Mouse (Mus musculus): Measurements from ENCODE around the gene 1600014C10Rik. TPM values are rescaled to one million over a fixed set of nuclear protein-coding genes. Genes with fewer than 3 reads are reported as not detected.

The 1600014C10Rik gene
- polyA plus RNA-seq, 1 experiment from 2014 or later: 12.1 TPM

GRCm38 (mm10) chr7:38166930-38167645 is 15.9 kb upstream of the 1600014C10Rik start:
- H3K4me3 ChIP-seq (replicated peaks): no peak overlapping the region
- H3K36me3 ChIP-seq (replicated peaks): no peaks in the 10 kb centered on the region
- no peak overlapping the region for H3K4me2 ChIP-seq
- H3K27me3 ChIP-seq: no peaks in the 10 kb centered on the region
- no peaks in the 10 kb centered on the region for H3K9me3 ChIP-seq
- no peak overlapping the region for H3K27ac ChIP-seq
- no peak for ATAC-seq (ENCODE audit: low FRiP score)
- H3K9ac ChIP-seq: no peak overlapping the region
- H3K4me1 ChIP-seq: no peaks in the 10 kb centered on the region
- 74% methylated on average over 21 of the region's 21 CpGs for WGBS

DNA sequence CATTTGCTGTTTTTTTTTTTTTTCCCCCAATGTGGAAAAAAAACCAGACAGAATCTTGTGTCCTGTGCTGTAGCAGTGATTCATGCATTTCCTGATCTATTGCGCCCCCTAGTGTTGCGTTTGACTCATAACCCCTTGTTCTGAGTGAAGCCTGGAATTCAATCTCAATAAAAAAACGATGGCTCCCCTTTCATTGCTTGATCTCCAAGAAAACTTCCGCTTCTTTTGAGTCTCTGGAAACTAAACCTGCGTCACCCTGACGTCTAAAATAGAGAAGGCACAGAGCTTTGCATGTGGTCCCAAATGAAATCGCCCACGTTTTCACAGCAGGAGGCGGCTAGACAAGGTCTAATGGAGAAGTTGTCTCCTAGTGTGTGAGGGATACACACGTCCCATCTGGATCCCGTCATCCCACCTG is 15.3 kb upstream of the 1600014C10Rik start:
- Histone ChIP-seq H3K4me3 (replicated peaks) (no peak overlapping the region), H3K4me2 (0 out of 2 replicates have a peak overlapping the region, but pooled peaks have one; percentile 8), H3K4me1 (no peaks in the 10 kb centered on the region), H3K9me3 (no peaks in the 10 kb centered on the region), H3K27me3 (0 out of 2 replicates have a peak, but pooled peaks cover 3% of the 10 kb centered on the region), H3K27ac (no peak overlapping the region), H3K36me3 (replicated peaks) (no peaks in the 10 kb centered on the region), H3K9ac (no peak overlapping the region)
- 17% methylated on average over 11 of the region's 11 CpGs for WGBS
- ATAC-seq (ENCODE audit: low FRiP score): peak; percentile 27; the same call in 1 of the 2 replicates

DNA sequence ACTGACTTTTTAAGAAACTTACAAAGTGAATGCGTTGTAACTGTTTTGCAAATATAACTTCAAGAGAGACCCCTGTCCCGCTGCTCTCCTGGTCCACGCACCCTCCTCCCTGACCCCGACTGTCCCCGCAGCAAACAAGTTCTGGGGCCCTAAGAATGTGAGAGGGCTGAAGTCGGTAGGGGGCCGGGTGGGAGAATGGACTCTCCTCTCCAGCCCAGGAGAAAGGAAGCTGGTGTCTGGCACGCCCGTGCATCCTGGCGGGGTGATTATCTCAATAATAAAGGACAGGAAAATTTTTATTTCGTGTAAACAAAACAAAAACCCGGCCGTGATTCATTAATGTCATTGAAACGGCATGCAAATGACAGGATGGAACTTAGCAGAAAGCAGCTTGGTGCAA is 9.1 kb upstream of the 1600014C10Rik start:
- H3K4me3 ChIP-seq (replicated peaks): peak overlapping the region; percentile 28
- peak overlapping the region; percentile 62 for H3K9ac ChIP-seq
- H3K36me3 ChIP-seq (replicated peaks): no peaks in the 10 kb centered on the region
- H3K4me2 ChIP-seq: peak overlapping the region; percentile 53
- 0 out of 2 replicates have a peak, but pooled peaks cover 13% of the 10 kb centered on the region for H3K27me3 ChIP-seq
- peaks cover 17% of the 10 kb centered on the region for H3K4me1 ChIP-seq
- peak; percentile 59 for ATAC-seq (ENCODE audit: low FRiP score)
- no peaks in the 10 kb centered on the region for H3K9me3 ChIP-seq
- H3K27ac ChIP-seq: no peak overlapping the region
- WGBS: 7% methylated on average over 14 of the region's 14 CpGs

DNA sequence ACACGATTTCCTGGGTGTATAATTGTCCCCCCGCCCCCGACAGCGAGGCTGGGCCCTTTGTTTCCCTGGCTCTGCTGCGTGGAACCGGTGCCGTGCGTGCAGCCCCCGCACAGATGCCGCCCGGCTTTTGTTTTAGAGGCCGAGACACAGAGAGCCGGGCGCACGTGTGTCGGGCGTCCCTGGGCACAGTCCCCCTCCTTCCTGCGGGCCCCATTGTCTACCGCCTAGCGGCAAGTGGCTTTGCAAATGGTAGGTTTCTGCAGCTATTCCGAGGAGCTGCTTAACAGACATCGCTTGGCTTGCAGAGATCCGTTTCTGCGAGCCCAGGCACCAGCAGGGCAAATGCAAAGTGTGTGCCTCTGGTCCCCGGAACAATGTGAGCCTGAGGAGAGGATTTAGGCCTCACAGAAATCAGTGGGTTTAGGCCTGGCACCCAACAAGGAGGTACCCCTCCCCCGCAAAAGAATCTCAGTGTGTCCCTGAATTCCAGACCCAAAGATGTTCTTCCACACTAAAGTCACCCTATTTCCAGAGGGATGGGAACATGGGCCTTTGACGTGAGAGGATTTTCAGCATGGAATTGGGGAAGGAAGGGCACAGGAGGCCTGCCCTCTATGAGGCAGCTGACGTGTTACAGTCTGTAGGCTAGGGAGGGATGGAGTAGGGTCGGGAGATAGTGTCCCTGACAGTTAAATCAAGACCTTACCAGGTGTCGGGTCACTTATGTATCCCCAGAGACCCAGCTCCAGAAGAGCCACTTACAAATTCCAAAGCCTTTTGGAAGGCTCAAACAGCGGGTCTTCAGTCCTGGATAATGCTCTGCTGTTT is 8.5 kb upstream of the 1600014C10Rik start:
- H3K9me3 ChIP-seq: no peaks in the 10 kb centered on the region
- H3K27ac ChIP-seq: peak overlapping the region; percentile 72
- peak overlapping the region; percentile 53 for H3K4me2 ChIP-seq
- H3K36me3 ChIP-seq (replicated peaks): no peaks in the 10 kb centered on the region
- peak overlapping the region; percentile 28 for H3K4me3 ChIP-seq (replicated peaks)
- H3K9ac ChIP-seq: peak overlapping the region; percentile 62
- WGBS: 9% methylated on average over 31 of the region's 31 CpGs
- peak; percentile 91 for ATAC-seq (ENCODE audit: low FRiP score)
- peaks cover 17% of the 10 kb centered on the region for H3K4me1 ChIP-seq
- 0 out of 2 replicates have a peak, but pooled peaks cover 13% of the 10 kb centered on the region for H3K27me3 ChIP-seq

- Histone ChIP-seq H3K4me3 (replicated peaks) (no peak overlapping the region), H3K9me3 (no peaks in the 10 kb centered on the region), H3K36me3 (replicated peaks) (no peaks in the 10 kb centered on the region), H3K27ac (no peak overlapping the region), H3K27me3 (0 out of 2 replicates have a peak, but pooled peaks cover 13% of the 10 kb centered on the region), H3K4me2 (no peak overlapping the region), H3K9ac (no peak overlapping the region), H3K4me1 (peaks cover 17% of the 10 kb centered on the region)
- no peak for ATAC-seq (ENCODE audit: low FRiP score)
- 76% methylated on average over 3 of the region's 3 CpGs for WGBS
Observed at GRCm38 (mm10) chr7:38176056-38176455, 7.0 kb upstream of the 1600014C10Rik start.

DNA sequence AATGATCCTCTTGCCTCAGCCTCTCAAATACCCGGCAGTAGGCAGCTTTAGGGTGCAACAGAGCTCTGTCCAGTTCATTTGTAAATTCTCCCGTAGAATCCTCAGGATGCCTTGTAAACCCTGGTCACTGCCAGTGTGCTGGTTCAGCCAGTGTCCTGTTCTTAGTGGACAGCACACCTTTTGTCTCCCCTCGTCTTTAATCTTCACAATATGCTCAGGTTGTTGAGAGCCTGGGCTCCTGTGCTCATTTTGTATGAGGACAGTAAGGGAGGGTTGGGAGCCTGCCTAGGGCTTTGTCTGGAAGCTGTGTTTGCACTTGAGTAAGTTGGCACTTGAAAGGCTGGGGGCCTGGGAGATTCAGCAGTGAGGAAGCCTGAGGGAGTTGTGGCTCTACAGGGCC is 3.1 kb upstream of the 1600014C10Rik start:
- H3K9ac ChIP-seq: no peak overlapping the region
- H3K4me2 ChIP-seq: no peak overlapping the region
- 0 out of 2 replicates have a peak, but pooled peaks cover 6% of the 10 kb centered on the region for H3K27me3 ChIP-seq
- no peak overlapping the region for H3K4me3 ChIP-seq (replicated peaks)
- H3K4me1 ChIP-seq: peaks cover 18% of the 10 kb centered on the region
- no peak for ATAC-seq (ENCODE audit: low FRiP score)
- no peaks in the 10 kb centered on the region for H3K36me3 ChIP-seq (replicated peaks)
- H3K27ac ChIP-seq: no peak overlapping the region
- H3K9me3 ChIP-seq: no peaks in the 10 kb centered on the region
- WGBS: 76% methylated on average over 3 of the region's 3 CpGs

- Histone ChIP-seq H3K27ac (no peak overlapping the region), H3K36me3 (replicated peaks) (no peaks in the 10 kb centered on the region), H3K27me3 (no peaks in the 10 kb centered on the region), H3K9me3 (no peaks in the 10 kb centered on the region), H3K4me2 (no peak overlapping the region), H3K9ac (no peak overlapping the region), H3K4me1 (peaks cover 16% of the 10 kb centered on the region), H3K4me3 (replicated peaks) (no peak overlapping the region)
- WGBS: 84% methylated on average over 2 of the region's 2 CpGs
- ATAC-seq (ENCODE audit: low FRiP score): no peak
Observed at GRCm38 (mm10) chr7:38181366-38181765, 1.7 kb upstream of the 1600014C10Rik start.

GRCm38 (mm10) chr7:38182596-38182961 is 438 bp upstream of the 1600014C10Rik start:
- Histone ChIP-seq H3K9me3 (no peaks in the 10 kb centered on the region), H3K27ac (no peak overlapping the region), H3K4me3 (replicated peaks) (peak overlapping the region; percentile 54; the same call in 1 of the 2 replicates), H3K9ac (no peak overlapping the region), H3K36me3 (replicated peaks) (no peaks in the 10 kb centered on the region), H3K4me1 (peaks cover 16% of the 10 kb centered on the region), H3K4me2 (peak overlapping the region; percentile 94), H3K27me3 (no peaks in the 10 kb centered on the region)
- ATAC-seq (ENCODE audit: low FRiP score): 0 out of 2 replicates have a peak, but pooled peaks have one; percentile 28
- WGBS: under 1% methylated on average over 11 of the region's 11 CpGs

GRCm38 (mm10) chr7:38183709-38184417 is 846 bp downstream of the 1600014C10Rik start:
- peak overlapping the region; percentile 54 for H3K4me3 ChIP-seq (replicated peaks)
- peak overlapping the region; percentile 94 for H3K4me2 ChIP-seq
- ATAC-seq (ENCODE audit: low FRiP score): peak; percentile 91
- no peaks in the 10 kb centered on the region for H3K36me3 ChIP-seq (replicated peaks)
- H3K9me3 ChIP-seq: no peaks in the 10 kb centered on the region
- peak overlapping the region; percentile 70 for H3K27ac ChIP-seq
- peak overlapping the region; percentile 70 for H3K9ac ChIP-seq
- 5% methylated on average over 36 of the region's 36 CpGs for WGBS
- H3K4me1 ChIP-seq: peaks cover 16% of the 10 kb centered on the region
- no peaks in the 10 kb centered on the region for H3K27me3 ChIP-seq

DNA sequence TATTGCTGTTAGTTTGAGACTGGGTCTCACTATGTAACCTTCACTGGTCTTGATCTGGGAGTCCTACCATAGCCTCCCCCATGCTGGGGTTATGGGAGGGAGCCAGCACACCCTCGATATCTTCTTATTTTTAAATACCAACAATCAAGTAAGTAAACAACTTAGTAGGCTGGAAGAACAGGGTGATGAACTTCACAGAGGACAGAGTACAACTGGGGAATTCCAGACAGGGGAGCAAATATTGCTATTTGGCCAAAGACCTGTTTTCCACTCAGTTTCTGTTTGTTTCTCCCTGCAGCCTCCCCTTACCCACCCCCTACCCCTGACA is 1.4 kb downstream of the 1600014C10Rik start:
- 83% methylated on average over 1 of the region's 1 CpGs for WGBS
- no peak for ATAC-seq (ENCODE audit: low FRiP score)

DNA sequence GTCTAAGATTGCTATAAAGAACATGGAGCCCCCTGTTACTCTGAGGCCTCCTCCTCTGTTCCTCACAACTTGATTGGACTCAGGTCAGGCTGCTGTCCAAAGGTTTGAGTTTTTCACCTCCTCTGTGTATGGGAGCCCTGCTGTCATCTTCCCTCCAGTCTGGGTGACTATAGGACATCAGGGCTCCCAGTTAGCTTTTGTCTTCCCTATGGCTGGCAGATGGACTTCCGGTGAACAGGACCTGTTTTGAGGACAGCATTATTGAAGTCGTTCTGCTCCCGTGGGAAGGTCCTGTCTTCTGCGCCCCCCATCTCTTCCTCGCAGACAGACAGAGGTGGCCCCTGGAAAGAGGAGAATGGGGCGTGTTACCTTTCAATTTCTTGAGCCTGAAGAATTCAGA is 1.8 kb downstream of the 1600014C10Rik start:
- no peak for ATAC-seq (ENCODE audit: low FRiP score)
- no peaks in the 10 kb centered on the region for H3K36me3 ChIP-seq (replicated peaks)
- no peak overlapping the region for H3K27ac ChIP-seq
- H3K9ac ChIP-seq: no peak overlapping the region
- no peaks in the 10 kb centered on the region for H3K9me3 ChIP-seq
- WGBS: 89% methylated on average over 6 of the region's 6 CpGs
- H3K27me3 ChIP-seq: no peaks in the 10 kb centered on the region
- no peak overlapping the region for H3K4me3 ChIP-seq (replicated peaks)
- H3K4me2 ChIP-seq: no peak overlapping the region
- H3K4me1 ChIP-seq: peaks cover 16% of the 10 kb centered on the region

More for the DNA sequence above, 1.4 kb downstream of the 1600014C10Rik start:
- Histone ChIP-seq H3K4me2 (peak overlapping the region; percentile 94), H3K27ac (no peak overlapping the region), H3K27me3 (no peaks in the 10 kb centered on the region), H3K36me3 (replicated peaks) (no peaks in the 10 kb centered on the region), H3K4me1 (peaks cover 16% of the 10 kb centered on the region), H3K9me3 (no peaks in the 10 kb centered on the region), H3K9ac (no peak overlapping the region), H3K4me3 (replicated peaks) (peak overlapping the region; percentile 54)

- Histone ChIP-seq H3K27me3 (no peaks in the 10 kb centered on the region), H3K27ac (no peak overlapping the region), H3K4me3 (replicated peaks) (no peak overlapping the region), H3K36me3 (replicated peaks) (no peaks in the 10 kb centered on the region), H3K4me1 (peaks cover 16% of the 10 kb centered on the region), H3K9me3 (no peaks in the 10 kb centered on the region), H3K9ac (no peak overlapping the region), H3K4me2 (no peak overlapping the region)
- WGBS: 90% methylated on average over 4 of the region's 4 CpGs
- no peak for ATAC-seq (ENCODE audit: low FRiP score)
Observed at GRCm38 (mm10) chr7:38186861-38187260, 3.8 kb downstream of the 1600014C10Rik start.
